Mouse (Mus musculus) ES-E14 (cell line): Measurements from ENCODE around the gene Abcg8. TPM values are rescaled to one million over a fixed set of nuclear protein-coding genes. Genes with fewer than 3 reads are reported as not detected.

Experiments used
- DNase-seq: peaks from one replicate; pipeline ENCODE4 v3.0.0-alpha.2; 2013; ENCODE audit warnings: low read depth, low spot score
- H3K27ac ChIP-seq: 2 replicates; pipeline ENCODE4 v1.5.1; 2012; ENCODE audit warnings: low read depth, mild to moderate bottlenecking, low read length, moderate library complexity, mixed read lengths; ENCODE audit not compliant: poor library complexity, insufficient read depth, severe bottlenecking
- H3K36me3 ChIP-seq: 2 replicates; pipeline ENCODE4 v1.6.1; 2012; ENCODE audit warnings: mild to moderate bottlenecking, low read length, moderate library complexity, mixed read lengths; ENCODE audit not compliant: control insufficient read depth, poor library complexity, insufficient read depth, severe bottlenecking
- H3K4me1 ChIP-seq, 2 experiments: fragments of 150-350 bp in 1 of 2; sonication (generic) in 1 of 2; 2 replicates each; pipeline ENCODE4 v1.6.1; 2012; ENCODE audit warnings: low read length in 2 of 2, mild to moderate bottlenecking in 1 of 2, mixed read lengths in 1 of 2; ENCODE audit not compliant: control insufficient read depth in 2 of 2, insufficient read depth in 2 of 2, poor library complexity in 1 of 2
- H3K4me3 ChIP-seq, 2 experiments: fragments of 150-350 bp in 1 of 2; sonication (generic) in 1 of 2; 2 replicates each; pipeline ENCODE4 v1.5.1; 2012; ENCODE audit warnings: low read length in 2 of 2, low read depth in 1 of 2, mild to moderate bottlenecking in 1 of 2, mixed read lengths in 1 of 2; ENCODE audit not compliant: insufficient read depth in 1 of 2, poor library complexity in 1 of 2, severe bottlenecking in 1 of 2
- H3K9ac ChIP-seq: 2 replicates; pipeline ENCODE4 v1.6.1; 2012; ENCODE audit warnings: low read depth, mild to moderate bottlenecking, low read length, mixed read lengths; ENCODE audit not compliant: poor library complexity, insufficient read depth, severe bottlenecking
- H3K9me3 ChIP-seq: fragments of 150-350 bp; sonication (generic); 2 replicates; pipeline ENCODE4 v1.6.1; 2012; ENCODE audit warnings: low read depth, mild to moderate bottlenecking, low read length; ENCODE audit not compliant: control insufficient read depth, insufficient read depth
- CHD2 ChIP-seq: IDR thresholded peaks from 2 replicates; pipeline ENCODE4 v1.6.1; 2014; ENCODE audit warnings: mild to moderate bottlenecking, low read depth, low read length, inconsistent platforms
- HCFC1 ChIP-seq: IDR thresholded peaks from 2 replicates; pipeline ENCODE4 v1.6.1; 2012; ENCODE audit warnings: low read length, inconsistent platforms, borderline replicate concordance; ENCODE audit not compliant: insufficient read depth
- MAFK ChIP-seq: IDR thresholded peaks from 2 replicates; pipeline ENCODE4 v1.6.1; 2014; ENCODE audit warnings: mild to moderate bottlenecking, low read depth, low read length, inconsistent platforms; ENCODE audit not compliant: insufficient read depth
- ZC3H11A ChIP-seq: IDR thresholded peaks from 2 replicates; pipeline ENCODE4 v1.6.1; 2012; ENCODE audit warnings: low read depth, mild to moderate bottlenecking, inconsistent platforms, low read length, borderline replicate concordance
- ZNF384 ChIP-seq: IDR thresholded peaks from 2 replicates; pipeline ENCODE4 v1.6.1; 2012; ENCODE audit warnings: low read depth, low read length, inconsistent platforms
- in situ Hi-C, 2 experiments: fragments of 600-800 bp; cut with MboI; formaldehyde crosslinking; loops; one replicate each; pipeline ENCODE4 v1.15.1; 2025; ENCODE audit warnings: low sequenced_read_pairs in 2 of 2, inconsistent platforms in 1 of 2; ENCODE audit not compliant: unreplicated experiment in 2 of 2
- total RNA-seq: library from RNA; depleted of rRNA; stranded (reverse); fragments of 300-350 nt; gene quantifications from 2 replicates; pipeline ENCODE4 v1.2.3, GENCODE M21; 2012

Gene Abcg8
- total RNA-seq, 1 experiment: 0.09 TPM

DNA sequence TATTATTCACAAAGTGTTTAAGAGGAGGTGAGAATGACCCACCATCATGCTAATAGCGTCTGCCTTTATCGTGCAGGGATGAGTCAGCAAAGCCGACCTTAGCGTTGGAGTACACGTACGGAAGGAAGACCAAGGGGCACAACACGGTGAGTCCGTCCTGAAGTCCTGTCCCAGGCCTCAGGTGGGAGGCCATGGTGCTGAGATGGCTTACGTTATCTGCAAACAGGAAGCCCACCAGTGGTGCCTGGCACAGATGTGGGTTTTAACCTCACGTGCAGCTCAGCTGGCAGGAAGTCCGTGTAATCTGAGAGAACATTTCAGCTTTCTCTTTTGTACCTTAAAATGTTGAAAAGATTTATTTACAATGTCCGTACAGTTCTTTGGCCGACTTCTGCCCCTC lies 42.7 kb upstream of the Abcg8 start:
- no peaks in the 10 kb centered on the region for H3K9me3 ChIP-seq
- H3K36me3 ChIP-seq: no peaks in the 10 kb centered on the region
- no peak overlapping the region for H3K4me3 ChIP-seq
- H3K27ac ChIP-seq: no peak overlapping the region
- peaks cover 0 to 4% of the 10 kb centered on the region in 2 experiments; a peak in 1 of 4 replicates for H3K4me1 ChIP-seq
- DNase-seq: no peak
- in situ Hi-C loops: no loop called here
- TF ChIP-seq HCFC1 (no peak), CHD2 (no peak), ZNF384 (no peak), ZC3H11A (no peak)
- no peak overlapping the region for H3K9ac ChIP-seq

DNA sequence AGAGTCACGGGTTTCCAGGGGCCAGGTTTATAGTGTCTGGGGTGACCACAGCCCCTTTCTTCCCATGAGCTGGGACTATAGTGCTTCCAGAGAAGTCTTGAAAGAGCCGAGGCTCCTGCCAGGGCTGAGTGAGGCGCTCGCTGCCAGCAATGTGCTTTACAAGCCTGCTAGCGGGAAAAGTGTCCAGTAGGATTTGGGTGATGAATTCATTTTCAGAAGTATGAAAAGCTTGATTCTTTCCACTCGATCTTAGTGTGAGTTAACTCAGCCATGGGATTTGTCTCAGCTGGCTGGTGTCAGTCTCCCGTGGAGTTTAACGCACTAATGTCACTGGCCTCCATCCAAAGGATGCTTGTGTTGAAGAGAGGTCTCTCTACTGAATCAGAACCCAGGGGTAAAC lies 39.8 kb upstream of the Abcg8 start:
- peaks cover 0 to 4% of the 10 kb centered on the region in 2 experiments; a peak in 1 of 4 replicates for H3K4me1 ChIP-seq
- in situ Hi-C loops: no loop called here
- H3K36me3 ChIP-seq: no peaks in the 10 kb centered on the region
- TF ChIP-seq HCFC1: no peak
- TF ChIP-seq MAFK: no peak
- no peak for TF ChIP-seq ZC3H11A
- no peak for TF ChIP-seq CHD2
- H3K27ac ChIP-seq: no peak overlapping the region
- DNase-seq: no peak
- H3K9me3 ChIP-seq: no peaks in the 10 kb centered on the region
- H3K9ac ChIP-seq: no peak overlapping the region
- no peak overlapping the region for H3K4me3 ChIP-seq

- no peaks in the 10 kb centered on the region for H3K36me3 ChIP-seq
- no peak for DNase-seq
These were observed 38.1 kb upstream of the Abcg8 start for GRCm38 (mm10) chr17:84637971-84638370.

DNA sequence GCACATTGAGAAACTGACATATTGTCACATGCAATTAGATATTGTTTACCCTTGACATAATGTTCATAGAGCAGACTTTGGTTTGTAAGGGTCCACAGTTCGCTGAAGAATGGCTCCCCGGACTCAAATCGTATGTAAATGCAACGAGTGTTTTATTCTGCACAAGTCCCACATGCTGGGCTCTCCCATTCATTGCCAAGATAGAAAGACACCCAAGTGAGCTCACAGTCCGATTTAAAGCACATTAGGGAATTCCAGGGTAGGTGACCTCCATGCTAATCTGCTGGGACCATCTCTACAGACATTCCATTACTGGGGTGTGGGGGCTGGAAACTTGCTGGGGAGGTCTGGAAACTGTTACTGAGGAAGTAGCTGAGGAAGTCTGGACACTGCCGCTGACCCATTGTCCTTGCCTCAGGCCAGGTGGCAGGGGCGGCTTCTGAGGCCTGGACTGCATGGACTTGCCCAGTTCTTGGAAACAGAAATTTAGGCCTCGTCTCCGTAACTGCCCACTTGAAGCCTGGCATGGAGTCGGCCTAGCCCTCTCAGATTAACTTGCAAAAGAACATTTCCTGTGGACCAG lies 36.2 kb upstream of the Abcg8 start:
- Histone ChIP-seq H3K27ac (no peak overlapping the region), H3K4me1 (peaks cover 0 to 9% of the 10 kb centered on the region in 2 experiments; a peak in 2 of 4 replicates), H3K9ac (no peak overlapping the region), H3K9me3 (no peaks in the 10 kb centered on the region), H3K36me3 (no peaks in the 10 kb centered on the region), H3K4me3 (no peak overlapping the region)
- DNase-seq: peak; percentile 47
- in situ Hi-C loops: no loop called here
- TF ChIP-seq MAFK (no peak), HCFC1 (no peak)

More at GRCm38 (mm10) chr17:84637971-84638370, 38.1 kb upstream of the Abcg8 start:
- no peaks in the 10 kb centered on the region for H3K9me3 ChIP-seq
- TF ChIP-seq ZC3H11A (no peak), ZNF384 (no peak), HCFC1 (no peak)
- H3K4me1 ChIP-seq: peaks cover 0 to 4% of the 10 kb centered on the region in 2 experiments; a peak in 1 of 4 replicates
- no peak overlapping the region for H3K9ac ChIP-seq
- H3K4me3 ChIP-seq: no peak overlapping the region
- H3K27ac ChIP-seq: no peak overlapping the region
- in situ Hi-C loops: no loop called here

DNA sequence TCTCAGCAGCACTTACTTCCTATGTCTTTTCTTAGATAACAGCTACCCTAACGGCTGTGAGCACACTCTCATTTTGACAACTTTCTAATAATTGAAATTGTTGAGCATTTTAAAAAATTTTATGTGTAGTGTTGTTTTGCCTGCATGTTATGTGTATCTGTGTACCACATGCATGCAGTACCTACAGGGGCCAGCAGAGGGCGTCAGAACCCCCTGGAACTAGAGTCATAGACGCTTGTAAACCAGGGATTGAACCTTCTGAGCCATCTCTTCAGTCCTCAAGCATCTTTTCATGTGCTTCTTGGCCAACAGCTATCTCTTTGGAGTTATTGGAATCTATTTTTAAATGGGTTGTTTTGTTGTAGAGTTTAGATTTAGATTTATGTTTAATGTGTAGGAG lies 34.2 kb upstream of the Abcg8 start:
- Histone ChIP-seq H3K9me3 (no peaks in the 10 kb centered on the region), H3K4me1 (peaks cover 0 to 15% of the 10 kb centered on the region in 2 experiments; a peak in 2 of 4 replicates), H3K36me3 (no peaks in the 10 kb centered on the region), H3K9ac (no peak overlapping the region), H3K4me3 (no peak overlapping the region), H3K27ac (no peak overlapping the region)
- in situ Hi-C loops: no loop called here
- TF ChIP-seq ZNF384 (no peak), HCFC1 (no peak), MAFK (no peak), ZC3H11A (0 out of 2 replicates have a peak, but pooled peaks have one; percentile 2), CHD2 (no peak)
- peak; percentile 51 for DNase-seq
